Mouse (Mus musculus) MEL-GATA-1-ER (cell line): ENCODE data around the gene Aes.

Experiments used
- DNase-seq: peaks from one replicate; pipeline ENCODE4 v3.0.0-alpha.2; 2012; ENCODE audit warnings: low read depth; ENCODE audit errors: extremely low read depth

The Aes gene

GRCm38 (mm10) chr10:81597137-81597950, 38.1 kb downstream of the Aes start:
- no peak for DNase-seq

- DNase-seq, result no peak
Measured at GRCm38 (mm10) chr10:81598342-81598741, 39.1 kb downstream of the Aes start.

GRCm38 (mm10) chr10:81598871-81599270, 39.6 kb downstream of the Aes start:
- DNase-seq, result no peak

GRCm38 (mm10) chr10:81599630-81600029, 40.3 kb downstream of the Aes start:
- DNase-seq, result no peak

GRCm38 (mm10) chr10:81600096-81600495, 40.8 kb downstream of the Aes start:
- no peak for DNase-seq

GRCm38 (mm10) chr10:81600738-81601203, 41.5 kb downstream of the Aes start, which contains the start of gene Tle6:
Gene Tle6 (minus strand): TSS chr10:81601073.
- DNase-seq, result peak; percentile 90

- no peak for DNase-seq
Measured at GRCm38 (mm10) chr10:81601396-81601905, 42.2 kb downstream of the Aes start.

GRCm38 (mm10) chr10:81602741-81603151, 43.5 kb downstream of the Aes start:
- DNase-seq, result peak; percentile 64

- no peak for DNase-seq
Measured at GRCm38 (mm10) chr10:81604019-81604967, 45.0 kb downstream of the Aes start.

- DNase-seq, result peak; percentile 83
Measured at GRCm38 (mm10) chr10:81604968-81605665, 45.8 kb downstream of the Aes start.

GRCm38 (mm10) chr10:81605666-81605973, 46.3 kb downstream of the Aes start:
- no peak for DNase-seq

- peak; percentile 99 for DNase-seq
Measured at GRCm38 (mm10) chr10:81605974-81606751, 46.9 kb downstream of the Aes start, which contains the start of gene BC025920. Gene BC025920 (plus strand): TSS chr10:81606270.

- no peak for DNase-seq
Measured at GRCm38 (mm10) chr10:81608308-81608707, 49.0 kb downstream of the Aes start.

- no peak for DNase-seq
Measured at GRCm38 (mm10) chr10:81612779-81613178, 53.5 kb downstream of the Aes start.

GRCm38 (mm10) chr10:81615486-81615885, 56.2 kb downstream of the Aes start:
- no peak for DNase-seq
